Mouse (Mus musculus): ENCODE data around the gene Arid4b.

DNA sequence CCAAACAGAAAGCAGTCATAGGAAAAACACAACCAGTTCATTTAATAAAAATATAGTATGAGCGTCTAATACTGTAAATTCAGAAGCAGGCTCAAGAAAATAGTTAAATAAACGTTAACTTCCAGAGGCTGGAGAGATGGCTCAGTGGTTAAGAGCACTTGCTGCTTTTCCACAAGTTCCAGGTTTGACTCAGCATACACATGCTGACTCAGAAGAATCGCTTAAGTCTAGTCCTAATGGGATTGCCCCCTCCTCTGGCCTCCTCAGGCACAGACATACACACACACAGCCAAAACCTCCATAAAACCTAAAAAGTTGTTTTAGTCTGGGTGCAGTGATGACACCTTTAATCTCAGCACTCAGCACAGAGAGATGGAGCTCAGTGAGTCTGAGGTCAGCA is 6.2 kb upstream of the Arid4b start:
- no peak for TF ChIP-seq EP300 (IDR thresholded peaks at IDR 0.05; ENCODE audit: low read depth)
- no peak for TF ChIP-seq CTCF (IDR thresholded peaks at IDR 0.05; ENCODE audit: low read depth)
